Mouse (Mus musculus): ENCODE results near the gene Ptpro. TPM values are rescaled to one million over a fixed set of nuclear protein-coding genes. Genes with fewer than 3 reads are reported as not detected.

Gene Ptpro
- polyA plus RNA-seq, 1 experiment = 1.3 TPM

- DNase-seq (ENCODE audit: low read depth, low spot score) = no peak
- 40% methylated on average over 2 of the region's 2 CpGs for WGBS
Observed at GRCm38 (mm10) chr6:137491659-137492058, 239.5 kb downstream of the Ptpro start.

- DNase-seq (ENCODE audit: low read depth, low spot score) = no peak
- 81% methylated on average over 4 of the region's 4 CpGs for WGBS
Observed at GRCm38 (mm10) chr6:137492582-137492981, 240.5 kb downstream of the Ptpro start.

- 90% methylated on average over 17 of the region's 17 CpGs for whole genome bisulfite sequencing
- DNase-seq (ENCODE audit: low read depth, low spot score) = no peak
Observed at GRCm38 (mm10) chr6:137493211-137494135, 241.4 kb downstream of the Ptpro start.

GRCm38 (mm10) chr6:137494136-137494475 is 242.0 kb downstream of the Ptpro start:
- no peak for DNase-seq (ENCODE audit: low read depth, low spot score)

GRCm38 (mm10) chr6:137494801-137495200 is 242.7 kb downstream of the Ptpro start:
- no peak for DNase-seq (ENCODE audit: low read depth, low spot score)
- WGBS = 85% methylated on average over 1 of the region's 1 CpGs

- DNase-seq (ENCODE audit: low read depth, low spot score) = no peak
- WGBS = 88% methylated on average over 6 of the region's 6 CpGs
Observed at GRCm38 (mm10) chr6:137495233-137495632, 243.1 kb downstream of the Ptpro start.

GRCm38 (mm10) chr6:137496562-137496961 is 244.4 kb downstream of the Ptpro start:
- 96% methylated on average over 2 of the region's 2 CpGs for WGBS
- no peak for DNase-seq (ENCODE audit: low read depth, low spot score)

GRCm38 (mm10) chr6:137497208-137497835 is 245.2 kb downstream of the Ptpro start:
- no peak for DNase-seq (ENCODE audit: low read depth, low spot score)
- 92% methylated on average over 8 of the region's 8 CpGs for WGBS

- no peak for DNase-seq (ENCODE audit: low read depth, low spot score)
- 71% methylated on average over 6 of the region's 6 CpGs for WGBS
Observed at GRCm38 (mm10) chr6:137498781-137499180, 246.7 kb downstream of the Ptpro start.

- 81% methylated on average over 7 of the region's 7 CpGs for WGBS
Observed at GRCm38 (mm10) chr6:137503009-137503408, 250.9 kb downstream of the Ptpro start.

GRCm38 (mm10) chr6:137503462-137503861 is 251.3 kb downstream of the Ptpro start:
- WGBS = 78% methylated on average over 8 of the region's 8 CpGs
- no peak for DNase-seq (ENCODE audit: low read depth, low spot score)

More at GRCm38 (mm10) chr6:137503009-137503408, 250.9 kb downstream of the Ptpro start:
- DNase-seq (ENCODE audit: low read depth, low spot score) = no peak

GRCm38 (mm10) chr6:137504052-137504451 is 251.9 kb downstream of the Ptpro start:
- DNase-seq (ENCODE audit: low read depth, low spot score) = no peak
- 55% methylated on average over 1 of the region's 1 CpGs for WGBS

- DNase-seq (ENCODE audit: low read depth, low spot score) = no peak
- WGBS = 36% methylated on average over 3 of the region's 3 CpGs
Observed at GRCm38 (mm10) chr6:137505555-137506227, 253.6 kb downstream of the Ptpro start.

GRCm38 (mm10) chr6:137506563-137506962 is 254.4 kb downstream of the Ptpro start:
- WGBS = 90% methylated on average over 7 of the region's 7 CpGs

GRCm38 (mm10) chr6:137508936-137509335 is 256.8 kb downstream of the Ptpro start:
- no peak for DNase-seq (ENCODE audit: low read depth, low spot score)
- WGBS = 95% methylated on average over 19 of the region's 19 CpGs

More at GRCm38 (mm10) chr6:137506563-137506962, 254.4 kb downstream of the Ptpro start:
- DNase-seq (ENCODE audit: low read depth, low spot score) = no peak

- DNase-seq (ENCODE audit: low read depth, low spot score) = no peak
- WGBS = 81% methylated on average over 14 of the region's 14 CpGs
Observed at GRCm38 (mm10) chr6:137509341-137510045, 257.4 kb downstream of the Ptpro start.

GRCm38 (mm10) chr6:137512753-137513152 is 260.6 kb downstream of the Ptpro start:
- 54% methylated on average over 5 of the region's 5 CpGs for WGBS
- no peak for DNase-seq (ENCODE audit: low read depth, low spot score)

All from large intestine, adult 2 months (tissue).